Mouse (Mus musculus): ENCODE results near the gene 1110059E24Rik. TPM values are rescaled to one million over a fixed set of nuclear protein-coding genes. Genes with fewer than 3 reads are reported as not detected.
"Not testable (repeated sequence)": the region's sequence is repeated elsewhere in the genome, so short reads cannot be mapped to it uniquely, and the experiment has no call there.

The 1110059E24Rik gene
- polyA plus RNA-seq, 1 experiment, result 17.1 TPM

DNA sequence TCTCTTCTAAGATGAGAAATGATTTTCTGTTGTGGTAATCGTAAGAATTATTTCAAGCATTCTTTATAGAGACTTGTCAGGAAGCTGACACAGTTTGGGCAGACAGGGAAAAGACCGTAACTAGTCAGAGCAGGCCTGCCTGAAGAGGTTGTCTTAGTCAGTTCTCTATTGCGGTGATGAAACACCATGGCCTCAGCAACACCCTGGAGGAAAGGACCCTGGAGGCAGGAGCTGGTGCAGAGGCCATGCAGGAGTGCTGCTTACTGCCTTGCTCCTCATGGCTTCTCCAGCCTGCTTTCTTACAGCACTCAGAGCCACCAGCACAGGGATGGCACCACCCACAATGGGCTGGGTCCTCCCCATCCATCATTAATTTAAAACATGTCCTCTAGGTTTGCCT, 47.5 kb downstream of the 1110059E24Rik start:
- Histone ChIP-seq H3ac (ENCODE audit: control insufficient read depth, insufficient read length, low read depth) (no peak overlapping the region), H3K36me3 (ENCODE audit: control insufficient read depth, insufficient read depth) (no peaks in the 10 kb centered on the region), H3K4me3 (ENCODE audit: insufficient read depth, poor library complexity, severe bottlenecking) (no peak overlapping the region), H3K27me3 (ENCODE audit: control insufficient read depth, insufficient read depth, insufficient read length) (no peaks in the 10 kb centered on the region), H3K79me3 (ENCODE audit: low read depth) (peaks cover 3% of the 10 kb centered on the region), H3K79me2 (ENCODE audit: control insufficient read depth, insufficient read depth) (peaks cover 7% of the 10 kb centered on the region)
- TF ChIP-seq MYOG (IDR thresholded peaks at IDR 0.05; ENCODE audit: control insufficient read depth, extremely low read depth, insufficient read length), result no peak
- TF ChIP-seq USF1 (IDR thresholded peaks at IDR 0.05; ENCODE audit: low read depth), result no peak
- TF ChIP-seq CTCF (IDR thresholded peaks at IDR 0.05; ENCODE audit: control insufficient read depth, insufficient read depth, insufficient read length), result no peak
- no peak for TF ChIP-seq MYOD1 (IDR thresholded peaks at IDR 0.05; ENCODE audit: control insufficient read depth, insufficient read length, low read depth)
- no peak for TF ChIP-seq CEBPB (IDR thresholded peaks at IDR 0.05; ENCODE audit: low read depth)
- TF ChIP-seq FOSL1 (IDR thresholded peaks at IDR 0.05; ENCODE audit: insufficient read depth, low read length, poor library complexity, severe bottlenecking), result no peak
- no peak for TF ChIP-seq MAX (IDR thresholded peaks at IDR 0.05)

GRCm38 (mm10) chr19:21603836-21604235, 48.9 kb downstream of the 1110059E24Rik start:
- peaks cover 3% of the 10 kb centered on the region for H3K79me3 ChIP-seq (ENCODE audit: low read depth)
- H3K79me2 ChIP-seq (ENCODE audit: control insufficient read depth, insufficient read depth), result no peaks in the 10 kb centered on the region
- H3ac ChIP-seq (ENCODE audit: control insufficient read depth, insufficient read length, low read depth), result no peak overlapping the region
- no peaks in the 10 kb centered on the region for H3K36me3 ChIP-seq (ENCODE audit: control insufficient read depth, insufficient read depth)
- H3K4me3 ChIP-seq (ENCODE audit: insufficient read depth, poor library complexity, severe bottlenecking), result no peak overlapping the region
- H3K27me3 ChIP-seq (ENCODE audit: control insufficient read depth, insufficient read depth, insufficient read length), result no peaks in the 10 kb centered on the region
- TF ChIP-seq CEBPB (IDR thresholded peaks at IDR 0.05; ENCODE audit: low read depth) (no peak), MAX (IDR thresholded peaks at IDR 0.05) (no peak), USF1 (IDR thresholded peaks at IDR 0.05; ENCODE audit: low read depth) (no peak), MYOD1 (IDR thresholded peaks at IDR 0.05; ENCODE audit: control insufficient read depth, insufficient read length, low read depth) (no peak), MYOG (IDR thresholded peaks at IDR 0.05; ENCODE audit: control insufficient read depth, extremely low read depth, insufficient read length) (no peak), FOSL1 (IDR thresholded peaks at IDR 0.05; ENCODE audit: insufficient read depth, low read length, poor library complexity, severe bottlenecking) (no peak), CTCF (IDR thresholded peaks at IDR 0.05; ENCODE audit: control insufficient read depth, insufficient read depth, insufficient read length) (no peak)

DNA sequence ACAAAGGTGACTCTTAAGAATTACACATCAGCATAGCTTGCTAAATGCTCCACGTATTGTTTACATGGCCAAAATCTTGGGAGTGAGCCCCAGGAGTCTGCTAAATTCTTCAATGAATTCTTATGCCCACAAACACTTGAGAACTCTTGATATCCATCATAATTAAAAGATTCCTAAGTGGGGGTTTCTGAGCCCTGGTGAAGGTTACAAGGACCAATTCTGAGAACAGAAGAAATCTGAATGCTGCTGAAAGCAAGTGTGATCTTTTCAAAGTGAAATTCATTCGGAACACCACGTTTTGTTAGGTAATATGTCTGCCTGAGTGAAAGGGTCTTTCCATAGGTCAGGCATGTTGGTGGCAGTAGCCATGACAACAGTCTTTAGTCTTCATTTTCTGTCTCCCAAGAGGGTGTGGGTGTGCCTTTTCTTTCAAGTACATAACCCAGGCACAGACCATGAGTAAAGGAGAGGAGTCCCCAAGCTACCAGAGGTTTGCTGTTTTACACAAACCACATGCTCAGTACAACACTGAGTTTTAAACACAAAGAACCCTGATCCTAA, 51.2 kb downstream of the 1110059E24Rik start:
- H3K4me3 ChIP-seq (ENCODE audit: insufficient read depth, poor library complexity, severe bottlenecking), result no peak overlapping the region
- TF ChIP-seq MAX (IDR thresholded peaks at IDR 0.05), result no peak
- TF ChIP-seq MYOD1 (IDR thresholded peaks at IDR 0.05; ENCODE audit: control insufficient read depth, insufficient read length, low read depth), result no peak
- TF ChIP-seq USF1 (IDR thresholded peaks at IDR 0.05; ENCODE audit: low read depth), result no peak
- no peak for TF ChIP-seq CEBPB (IDR thresholded peaks at IDR 0.05; ENCODE audit: low read depth)
- TF ChIP-seq FOSL1 (IDR thresholded peaks at IDR 0.05; ENCODE audit: insufficient read depth, low read length, poor library complexity, severe bottlenecking), result no peak
- TF ChIP-seq MYOG (IDR thresholded peaks at IDR 0.05; ENCODE audit: control insufficient read depth, extremely low read depth, insufficient read length), result no peak
- TF ChIP-seq CTCF (IDR thresholded peaks at IDR 0.05; ENCODE audit: control insufficient read depth, insufficient read depth, insufficient read length), result no peak

GRCm38 (mm10) chr19:21598659-21599352, 54.0 kb downstream of the 1110059E24Rik start:
- no peak overlapping the region for H3ac ChIP-seq (ENCODE audit: control insufficient read depth, insufficient read length, low read depth)
- H3K27me3 ChIP-seq (ENCODE audit: control insufficient read depth, insufficient read depth, insufficient read length), result no peaks in the 10 kb centered on the region
- no peak overlapping the region for H3K4me3 ChIP-seq (ENCODE audit: insufficient read depth, poor library complexity, severe bottlenecking)
- no peaks in the 10 kb centered on the region for H3K79me2 ChIP-seq (ENCODE audit: control insufficient read depth, insufficient read depth)
- H3K79me3 ChIP-seq (ENCODE audit: low read depth), result no peaks in the 10 kb centered on the region
- TF ChIP-seq MAX (IDR thresholded peaks at IDR 0.05) (no peak), MYOD1 (IDR thresholded peaks at IDR 0.05; ENCODE audit: control insufficient read depth, insufficient read length, low read depth) (no peak), CTCF (IDR thresholded peaks at IDR 0.05; ENCODE audit: control insufficient read depth, insufficient read depth, insufficient read length) (no peak), USF1 (IDR thresholded peaks at IDR 0.05; ENCODE audit: low read depth) (no peak), MYOG (IDR thresholded peaks at IDR 0.05; ENCODE audit: control insufficient read depth, extremely low read depth, insufficient read length) (no peak), FOSL1 (IDR thresholded peaks at IDR 0.05; ENCODE audit: insufficient read depth, low read length, poor library complexity, severe bottlenecking) (no peak), CEBPB (IDR thresholded peaks at IDR 0.05; ENCODE audit: low read depth) (no peak)
- H3K36me3 ChIP-seq (ENCODE audit: control insufficient read depth, insufficient read depth), result peaks cover 23% of the 10 kb centered on the region

More for the DNA sequence above, 51.2 kb downstream of the 1110059E24Rik start:
- Histone ChIP-seq H3K27me3 (ENCODE audit: control insufficient read depth, insufficient read depth, insufficient read length) (no peaks in the 10 kb centered on the region), H3K36me3 (ENCODE audit: control insufficient read depth, insufficient read depth) (peaks cover 10% of the 10 kb centered on the region), H3ac (ENCODE audit: control insufficient read depth, insufficient read length, low read depth) (no peak overlapping the region), H3K79me3 (ENCODE audit: low read depth) (peaks cover 3% of the 10 kb centered on the region), H3K79me2 (ENCODE audit: control insufficient read depth, insufficient read depth) (no peaks in the 10 kb centered on the region)

DNA sequence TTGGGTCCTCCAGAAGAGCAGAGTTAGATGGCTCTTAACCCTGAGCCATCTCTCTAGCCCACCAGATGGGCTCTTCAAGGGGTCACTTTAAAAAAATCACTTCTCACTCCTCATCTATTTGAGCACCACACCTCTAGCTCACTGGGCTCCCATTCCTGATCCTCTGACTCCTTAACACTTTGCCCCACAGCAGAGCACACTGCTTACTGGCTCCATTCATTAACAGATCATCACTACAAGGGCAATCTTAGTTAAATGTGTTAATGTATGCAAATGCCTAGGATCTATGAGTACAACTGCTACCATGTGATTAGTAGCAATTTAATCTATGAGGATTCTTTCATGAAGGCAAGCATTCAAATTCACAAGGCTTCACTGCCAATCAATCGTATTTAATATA, 58.1 kb downstream of the 1110059E24Rik start:
- H3K79me3 ChIP-seq (ENCODE audit: low read depth), result no peaks in the 10 kb centered on the region
- H3K79me2 ChIP-seq (ENCODE audit: control insufficient read depth, insufficient read depth), result no peaks in the 10 kb centered on the region
- no peak overlapping the region for H3K4me3 ChIP-seq (ENCODE audit: insufficient read depth, poor library complexity, severe bottlenecking)
- TF ChIP-seq MAX (IDR thresholded peaks at IDR 0.05), result no peak
- TF ChIP-seq MYOG (IDR thresholded peaks at IDR 0.05; ENCODE audit: control insufficient read depth, extremely low read depth, insufficient read length), result no peak
- no peak for TF ChIP-seq USF1 (IDR thresholded peaks at IDR 0.05; ENCODE audit: low read depth)
- no peak for TF ChIP-seq CEBPB (IDR thresholded peaks at IDR 0.05; ENCODE audit: low read depth)
- no peak for TF ChIP-seq FOSL1 (IDR thresholded peaks at IDR 0.05; ENCODE audit: insufficient read depth, low read length, poor library complexity, severe bottlenecking)
- TF ChIP-seq MYOD1 (IDR thresholded peaks at IDR 0.05; ENCODE audit: control insufficient read depth, insufficient read length, low read depth), result no peak
- TF ChIP-seq CTCF (IDR thresholded peaks at IDR 0.05; ENCODE audit: control insufficient read depth, insufficient read depth, insufficient read length), result no peak
- no peaks in the 10 kb centered on the region for H3K27me3 ChIP-seq (ENCODE audit: control insufficient read depth, insufficient read depth, insufficient read length)
- H3K36me3 ChIP-seq (ENCODE audit: control insufficient read depth, insufficient read depth), result peaks cover 23% of the 10 kb centered on the region
- no peak overlapping the region for H3ac ChIP-seq (ENCODE audit: control insufficient read depth, insufficient read length, low read depth)

GRCm38 (mm10) chr19:21592216-21592615, 60.6 kb downstream of the 1110059E24Rik start:
- H3K36me3 ChIP-seq (ENCODE audit: control insufficient read depth, insufficient read depth), result peaks cover 19% of the 10 kb centered on the region
- H3K4me3 ChIP-seq (ENCODE audit: insufficient read depth, poor library complexity, severe bottlenecking); H3ac ChIP-seq (ENCODE audit: control insufficient read depth, insufficient read length, low read depth); H3K79me3 ChIP-seq (ENCODE audit: low read depth); H3K79me2 ChIP-seq (ENCODE audit: control insufficient read depth, insufficient read depth); H3K27me3 ChIP-seq (ENCODE audit: control insufficient read depth, insufficient read depth, insufficient read length): not testable (repeated sequence)
